Mouse (Mus musculus): ENCODE results near the gene Olfr71.

The Olfr71 gene

DNA sequence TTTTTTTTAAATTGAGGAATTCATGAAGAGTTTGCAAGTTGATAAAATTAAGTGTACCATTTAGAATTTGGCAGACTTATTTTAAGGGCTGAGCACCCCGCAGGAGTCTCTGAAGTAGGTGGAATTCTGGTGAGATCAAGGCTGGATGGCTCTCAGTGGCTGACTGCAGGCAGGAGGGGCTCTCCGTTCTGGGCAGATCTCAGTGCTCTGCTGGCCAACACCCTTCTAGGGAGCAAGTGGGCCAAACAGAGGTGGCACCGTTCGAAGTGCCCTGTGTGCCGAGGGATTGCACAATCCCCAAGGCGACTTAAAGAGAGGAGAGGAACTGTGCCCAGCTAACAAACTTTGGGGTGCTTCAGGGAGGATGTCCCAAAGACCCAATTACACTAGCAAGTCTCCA, at the start of gene Olfr71:
Gene Olfr71, minus strand, starts transcription at position 387 of the 400 bp plus-strand sequence.
- no peak for DNase-seq (ENCODE audit: low spot score)

DNA sequence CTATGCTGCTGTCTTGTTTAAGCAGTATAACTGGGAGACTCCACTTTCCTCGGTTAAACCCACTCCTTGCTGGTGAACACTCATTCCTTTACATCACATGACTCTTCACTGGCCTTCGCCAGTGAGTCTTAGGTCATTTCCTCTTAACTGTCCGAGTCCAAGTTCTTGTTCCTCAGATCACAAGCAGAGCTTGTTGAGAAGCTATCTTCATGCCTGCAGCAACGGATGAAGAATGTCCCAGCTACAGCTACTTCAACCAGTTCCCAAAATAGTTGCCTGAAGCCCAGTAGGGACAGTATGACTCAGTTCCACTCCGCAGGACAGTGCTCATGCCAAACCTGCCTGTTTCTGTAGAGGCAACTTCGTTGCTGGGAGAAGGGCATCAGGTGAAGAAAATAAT, 47.2 kb upstream of the Olfr71 start:
- DNase-seq (ENCODE audit: low spot score) = no peak

DNA sequence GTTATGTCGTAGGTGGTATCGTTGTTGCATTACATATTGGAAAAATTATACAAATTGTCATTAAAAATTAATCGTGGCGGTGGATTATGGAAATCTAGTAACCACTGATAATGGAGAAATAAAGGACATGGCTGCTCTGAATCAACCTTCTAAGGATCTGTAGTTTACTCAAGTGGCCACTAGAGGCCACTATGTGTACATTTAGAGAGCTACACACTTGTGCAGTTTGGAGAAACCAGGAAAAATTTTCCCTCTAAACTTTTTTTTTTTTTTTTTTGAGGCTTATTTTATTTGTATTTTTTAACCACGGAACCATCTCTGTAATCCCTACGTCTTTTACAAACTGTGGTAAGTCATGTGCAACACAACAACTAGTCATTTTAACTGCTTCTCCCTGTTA, 35.1 kb upstream of the Olfr71 start:
- DNase-seq (ENCODE audit: low spot score) = peak; percentile 80

DNA sequence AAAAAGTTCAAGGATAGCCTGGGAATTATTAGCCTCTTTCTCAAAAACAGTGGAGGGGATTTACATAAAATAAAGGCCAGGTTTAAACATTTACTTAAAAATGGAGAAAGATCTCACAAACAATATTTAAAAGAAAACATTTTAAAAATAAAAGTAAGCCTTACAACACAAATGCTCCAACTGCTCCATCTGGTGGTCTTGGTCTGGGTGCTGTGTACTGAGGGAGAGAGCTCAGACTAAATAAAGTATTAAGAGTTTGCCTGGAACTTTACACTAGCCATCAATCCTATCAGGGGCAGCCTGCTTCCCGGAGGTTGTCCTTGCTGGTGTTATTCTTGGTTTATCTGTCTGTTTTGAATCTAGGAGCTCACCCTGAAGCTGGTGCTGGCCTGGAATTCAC, 33.0 kb upstream of the Olfr71 start:
- no peak for DNase-seq (ENCODE audit: low spot score)

DNA sequence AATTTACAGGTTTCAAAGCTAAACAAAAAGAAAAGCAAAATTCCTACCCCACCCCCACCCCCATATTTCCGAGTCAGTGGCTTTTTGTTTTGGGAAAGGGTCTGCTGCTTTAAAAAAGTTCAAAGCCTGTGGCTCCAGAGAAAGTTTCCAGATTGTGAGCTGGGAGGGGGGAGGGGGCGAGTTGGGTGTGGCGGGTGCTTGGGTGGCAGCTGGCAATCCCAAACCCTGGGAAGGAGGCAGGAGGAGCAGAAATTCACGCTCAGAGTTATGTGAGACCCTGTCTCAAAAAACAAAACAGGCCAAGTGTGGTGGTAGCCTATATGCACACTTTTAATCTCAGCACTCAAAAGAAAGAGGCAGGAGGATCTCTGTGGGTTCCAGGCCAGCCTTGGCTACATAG, 32.6 kb upstream of the Olfr71 start:
- DNase-seq (ENCODE audit: low spot score) = no peak

DNA sequence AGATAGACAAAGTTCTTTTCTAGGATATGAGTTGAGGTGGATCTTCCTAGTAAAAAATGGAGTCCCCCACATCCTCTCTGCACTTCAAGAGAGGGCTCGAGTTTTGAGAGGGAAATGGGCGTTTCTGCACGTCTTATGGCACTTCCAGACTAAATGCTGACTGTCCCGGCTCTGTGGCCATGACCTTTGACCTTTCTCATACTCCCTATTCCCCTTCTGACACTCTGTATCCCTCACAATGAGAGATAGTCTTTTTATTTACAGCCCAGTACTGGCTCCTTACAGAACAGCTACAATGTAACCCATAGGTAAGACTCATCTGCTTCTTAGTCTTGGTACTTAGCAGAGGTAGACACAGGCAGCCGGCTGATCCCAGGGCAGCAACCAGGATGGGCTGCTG, 31.5 kb upstream of the Olfr71 start:
- DNase-seq (ENCODE audit: low spot score) = no peak

DNA sequence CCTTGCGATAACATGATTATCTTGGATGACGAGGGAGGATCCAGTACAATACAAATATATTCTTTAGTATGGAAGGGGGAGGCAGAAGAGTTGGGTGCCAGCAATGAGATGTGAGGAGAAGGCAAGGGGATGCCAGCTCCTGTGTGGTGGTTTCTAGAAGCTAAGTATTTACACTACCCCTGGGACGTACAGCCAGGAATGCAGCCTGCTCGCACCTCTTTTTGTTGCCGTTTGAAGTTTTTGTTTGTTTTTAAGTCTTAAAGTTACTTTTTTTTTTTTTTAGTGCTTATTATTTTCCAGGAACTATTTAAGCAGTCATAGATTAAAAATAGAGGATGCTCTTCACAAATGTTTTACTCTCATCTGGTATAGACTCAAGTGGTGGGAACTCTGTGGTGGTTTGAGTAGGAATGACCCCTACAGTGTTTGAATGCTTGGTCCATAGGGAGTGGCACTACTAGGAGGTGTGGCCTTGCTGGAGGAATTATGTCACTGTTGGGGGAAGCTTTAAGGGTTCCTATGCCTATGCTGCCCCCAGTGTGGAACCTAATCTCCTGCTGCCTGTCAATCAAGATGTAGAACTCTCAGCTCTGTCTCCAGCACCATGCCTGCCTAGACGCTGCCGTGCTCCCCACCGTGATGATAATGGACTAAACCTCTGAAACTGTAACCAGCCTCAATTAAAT, 29.1 kb upstream of the Olfr71 start:
- no peak for DNase-seq (ENCODE audit: low spot score)

DNA sequence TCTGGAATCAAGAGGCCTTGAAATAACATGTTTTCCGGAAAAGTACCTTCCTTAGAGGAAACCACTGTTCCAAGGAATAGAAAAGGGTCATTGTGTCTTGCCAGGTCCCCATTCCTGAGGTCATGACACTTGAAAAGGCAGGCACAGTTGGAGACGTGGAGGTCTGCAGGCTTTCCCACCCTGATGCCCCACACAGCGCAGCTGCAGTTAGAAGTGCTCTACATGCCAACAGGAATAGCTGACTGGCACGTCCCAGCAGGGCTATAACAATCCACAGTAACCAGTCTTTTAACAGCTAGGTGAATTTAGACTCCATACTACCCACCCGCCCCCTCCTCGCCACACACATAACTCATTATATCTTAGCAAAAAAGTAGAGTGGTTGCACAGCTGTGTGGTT, 27.1 kb upstream of the Olfr71 start:
- DNase-seq (ENCODE audit: low spot score) = no peak

DNA sequence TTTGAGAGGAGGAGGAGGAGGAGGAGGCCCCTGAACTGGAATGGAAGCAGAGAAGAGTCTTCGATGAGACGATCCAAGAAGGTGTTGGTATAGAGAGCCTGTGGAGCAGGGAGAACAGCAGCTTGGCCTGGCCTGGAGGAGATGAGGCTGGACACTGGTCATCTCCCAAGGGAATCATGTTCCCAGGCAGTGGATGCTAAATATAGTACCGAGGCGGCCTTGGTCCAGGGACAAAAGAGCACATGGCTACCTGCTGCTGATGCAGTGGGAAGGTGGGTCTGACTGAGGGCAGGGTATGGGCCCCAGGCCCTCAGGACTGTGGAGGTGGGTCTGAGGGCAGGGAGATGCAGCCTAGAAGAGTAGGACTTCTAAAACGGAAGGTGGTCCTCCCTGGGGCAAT, 23.1 kb upstream of the Olfr71 start:
- DNase-seq (ENCODE audit: low spot score) = no peak

DNA sequence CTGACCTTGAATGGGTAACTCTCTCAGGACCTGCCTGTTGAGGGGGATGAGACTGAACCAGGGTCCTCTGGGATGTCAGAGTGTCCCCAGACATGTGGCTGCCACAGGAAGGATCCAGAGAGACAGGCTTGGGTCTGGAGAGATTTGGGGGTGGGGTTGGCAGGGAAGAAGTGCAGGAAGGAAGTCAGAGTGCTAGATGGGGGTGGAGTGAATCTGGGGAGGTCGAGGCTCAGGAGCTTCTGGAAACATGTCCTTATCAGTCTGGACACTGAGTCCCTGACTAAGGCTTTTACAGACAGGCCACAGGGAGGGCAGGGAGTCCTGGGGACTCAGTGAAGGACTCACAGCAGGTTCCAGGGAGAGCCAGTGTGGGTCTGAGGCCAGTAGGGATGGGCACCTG, 22.1 kb upstream of the Olfr71 start:
- DNase-seq (ENCODE audit: low spot score) = no peak

DNA sequence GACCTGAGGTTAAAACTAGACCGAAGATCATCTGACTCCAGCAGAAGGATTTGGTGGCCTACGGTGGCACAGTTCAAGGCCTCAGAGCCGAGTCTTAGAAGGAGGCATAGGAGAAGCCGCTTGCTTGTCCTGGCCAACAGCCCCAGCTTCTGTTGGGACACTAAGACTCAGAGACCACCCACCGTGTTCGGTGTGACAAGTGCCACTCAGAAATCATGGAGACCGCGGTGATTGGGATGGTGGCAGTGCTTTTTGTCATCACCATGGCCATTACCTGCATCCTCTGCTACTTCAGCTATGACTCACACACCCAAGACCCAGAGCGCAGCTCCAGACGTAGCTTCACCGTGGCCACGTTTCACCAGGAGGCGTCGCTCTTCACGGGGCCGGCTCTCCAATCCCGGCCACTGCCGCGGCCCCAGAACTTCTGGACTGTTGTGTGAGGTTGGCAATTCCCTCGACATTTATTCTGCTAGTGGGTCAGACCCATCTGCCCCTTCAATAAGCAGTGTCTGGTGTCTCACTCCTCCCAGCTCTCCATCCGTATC, 20.8 kb upstream of the Olfr71 start:
- no peak for DNase-seq (ENCODE audit: low spot score)

DNA sequence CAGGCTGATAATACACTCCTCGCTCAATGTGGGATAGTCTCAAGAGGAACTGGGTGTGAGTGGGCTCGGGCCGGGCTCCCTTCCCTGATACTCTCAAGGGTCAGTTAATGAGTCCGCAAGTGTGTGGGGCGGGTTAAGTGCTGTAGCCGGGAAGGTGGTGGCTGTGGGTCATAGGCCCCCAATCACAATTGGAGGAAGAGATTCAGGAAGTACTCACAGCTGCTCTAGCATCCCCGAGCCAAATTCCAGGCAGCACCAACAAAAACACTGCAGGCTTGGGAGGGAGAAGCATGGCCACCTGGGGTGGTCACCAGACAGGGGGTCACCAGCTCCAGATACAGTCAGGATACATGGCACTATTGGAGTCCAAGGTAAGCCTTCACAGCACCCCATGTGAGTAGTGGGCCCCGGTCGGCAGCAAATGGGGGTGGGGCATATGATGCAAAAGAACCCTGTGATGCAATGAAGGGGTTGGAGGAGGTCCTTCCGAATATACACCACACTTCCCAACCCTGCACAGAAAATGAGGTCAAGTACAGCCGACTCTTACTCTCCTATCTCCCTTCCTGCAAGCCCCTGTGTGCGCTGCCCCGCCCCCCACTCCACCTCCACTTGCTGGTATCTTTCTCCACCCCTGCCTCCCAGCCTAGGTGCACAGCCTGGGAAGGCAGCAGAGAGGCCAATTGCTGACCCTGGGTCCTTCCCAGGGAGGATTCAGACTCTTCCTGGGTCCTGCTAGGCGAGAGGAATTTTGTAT, 19.9 kb upstream of the Olfr71 start, which contains the start of gene Spaar:
Gene Spaar, plus strand, starts transcription at position 241 of the 757 bp plus-strand sequence.
- DNase-seq (ENCODE audit: low spot score) = no peak

DNA sequence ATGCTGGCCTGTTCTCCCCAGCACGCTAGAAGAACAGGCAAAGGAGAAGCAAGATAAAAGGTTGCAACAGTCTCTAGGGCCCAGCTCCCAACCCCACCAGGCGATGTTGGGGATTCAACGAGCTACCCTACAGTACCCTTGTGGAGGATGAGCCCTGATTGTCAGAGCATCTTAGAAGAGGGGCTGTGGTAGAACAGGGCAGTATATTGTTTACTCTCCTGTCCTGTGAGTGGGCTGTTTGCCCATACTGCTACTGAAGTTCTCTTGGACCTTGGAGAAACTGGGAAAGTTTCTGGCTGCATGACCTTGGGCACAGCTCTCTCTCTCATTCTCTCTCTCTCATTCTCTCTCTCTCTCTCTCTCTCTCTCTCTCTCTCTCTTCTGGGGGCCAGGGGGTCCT, 19.1 kb upstream of the Olfr71 start:
- no peak for DNase-seq (ENCODE audit: low spot score)

DNA sequence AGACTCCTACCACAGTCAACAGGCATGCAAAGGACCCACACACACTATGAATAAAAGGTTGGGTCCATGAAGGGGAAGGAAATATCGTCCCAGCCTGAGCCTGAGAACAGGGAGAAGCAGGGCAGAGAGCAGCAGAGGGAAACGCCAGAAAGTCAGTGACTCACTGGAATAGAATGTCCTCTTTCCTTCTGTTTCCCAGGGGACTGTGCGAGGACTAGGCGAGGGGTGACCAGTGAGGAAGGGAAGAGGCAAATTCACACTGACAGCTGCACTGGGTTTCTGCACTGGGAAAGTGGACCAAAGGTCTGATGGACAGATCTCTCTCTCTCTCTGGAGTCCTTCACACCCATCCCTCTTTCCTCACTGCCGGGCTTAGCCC, 18.5 kb upstream of the Olfr71 start:
- DNase-seq (ENCODE audit: low spot score) = no peak

DNA sequence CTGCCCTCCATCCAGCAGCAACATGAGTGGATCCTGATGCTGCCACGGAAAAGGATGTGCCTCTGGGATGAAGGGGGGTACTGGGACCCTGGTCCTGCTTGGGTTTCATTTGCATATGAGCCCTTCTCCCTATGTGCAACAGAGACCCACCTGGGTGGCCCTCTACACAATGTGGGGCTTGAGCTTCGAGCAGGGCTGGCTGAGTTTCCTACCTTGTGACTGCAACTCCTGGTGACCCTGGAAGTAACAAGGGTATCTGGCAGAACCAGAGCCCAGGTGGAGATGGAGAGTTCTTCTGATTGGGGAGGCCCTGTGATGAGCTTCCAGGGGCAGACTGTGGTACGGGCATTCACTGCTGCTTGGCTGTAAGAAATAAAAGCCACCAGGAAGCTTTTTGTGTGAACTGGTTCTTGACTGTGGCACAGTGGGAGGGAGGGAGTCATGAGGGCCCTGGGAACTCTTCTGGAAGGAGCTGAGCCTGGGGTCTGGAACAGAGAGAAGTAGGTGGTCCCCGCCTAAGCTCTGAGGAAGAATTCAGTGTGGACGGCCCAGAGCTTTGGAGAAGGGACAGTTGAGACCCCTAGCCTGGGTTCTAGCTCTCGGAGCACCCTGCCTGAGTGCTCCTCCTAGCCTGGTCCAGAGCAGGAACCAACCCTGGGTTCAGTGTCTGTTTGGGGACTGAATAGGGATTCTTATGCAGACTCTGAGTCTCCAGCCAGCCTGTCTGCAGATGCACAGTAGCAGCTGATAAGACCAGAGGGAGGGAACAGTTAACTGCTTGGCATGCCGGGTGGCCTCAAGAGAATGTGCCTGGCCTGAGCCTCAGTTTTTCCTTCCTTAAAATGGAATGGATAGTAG, 17.9 kb upstream of the Olfr71 start:
- DNase-seq (ENCODE audit: low spot score) = no peak

DNA sequence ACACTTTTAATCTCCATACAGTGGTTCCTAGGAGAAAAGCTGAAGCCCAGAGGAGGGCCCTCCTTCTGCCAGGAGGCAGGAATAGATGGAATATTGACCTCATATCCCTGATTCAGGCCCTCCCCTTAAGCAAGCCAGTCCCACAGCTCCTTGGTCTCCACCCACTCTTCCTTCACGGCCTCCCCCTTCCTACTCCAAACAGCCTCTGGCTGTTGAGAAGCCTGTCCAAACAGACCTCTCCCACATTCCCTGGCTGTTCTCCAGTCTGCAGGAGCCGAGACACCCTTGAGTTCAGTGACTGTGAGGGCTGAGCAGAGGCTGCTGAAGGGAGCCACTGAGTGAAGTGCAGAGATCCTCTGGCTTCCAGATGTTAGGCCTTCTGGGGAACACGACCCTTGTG, 16.9 kb upstream of the Olfr71 start, which contains the start of gene Hrct1:
Gene Hrct1, plus strand, starts transcription at position 194 of the 400 bp plus-strand sequence.
- no peak for DNase-seq (ENCODE audit: low spot score)

DNA sequence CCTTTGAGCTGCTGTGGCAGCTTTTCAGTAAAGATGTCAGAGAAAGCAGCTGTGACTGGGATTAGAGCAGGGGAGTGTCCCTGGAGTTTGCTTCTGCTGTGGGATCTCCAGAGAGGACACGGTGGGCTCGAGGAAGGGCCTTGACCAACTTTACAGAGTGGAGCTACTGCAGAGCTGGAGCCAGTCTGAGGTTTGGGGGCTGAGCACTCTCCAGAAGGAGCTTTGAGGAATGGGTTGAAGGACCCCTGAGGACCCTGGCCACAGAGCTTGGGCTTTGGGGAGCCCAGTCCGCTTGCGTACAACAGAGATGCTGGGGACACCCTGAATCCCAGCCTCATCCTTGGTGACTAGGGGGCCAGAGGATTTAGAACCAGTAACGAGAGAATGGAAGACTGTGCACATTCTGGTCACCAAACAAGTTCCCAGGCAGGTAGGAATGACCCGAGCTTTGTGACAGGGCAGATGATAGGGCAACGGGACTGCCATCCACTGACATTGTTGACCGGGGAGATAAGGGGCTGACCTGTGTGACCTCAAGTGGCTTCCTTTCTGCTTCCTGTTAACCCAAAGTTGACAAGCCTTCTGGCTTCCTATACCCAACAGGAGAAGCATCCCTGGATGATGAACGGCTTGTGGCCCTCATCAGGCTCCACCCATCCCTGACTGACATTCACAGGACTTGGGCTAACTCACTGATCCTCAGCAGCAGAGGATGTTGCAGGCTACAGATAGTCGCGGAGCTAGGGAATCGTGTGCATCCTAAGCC, 16.4 kb upstream of the Olfr71 start:
- no peak for DNase-seq (ENCODE audit: low spot score)

DNA sequence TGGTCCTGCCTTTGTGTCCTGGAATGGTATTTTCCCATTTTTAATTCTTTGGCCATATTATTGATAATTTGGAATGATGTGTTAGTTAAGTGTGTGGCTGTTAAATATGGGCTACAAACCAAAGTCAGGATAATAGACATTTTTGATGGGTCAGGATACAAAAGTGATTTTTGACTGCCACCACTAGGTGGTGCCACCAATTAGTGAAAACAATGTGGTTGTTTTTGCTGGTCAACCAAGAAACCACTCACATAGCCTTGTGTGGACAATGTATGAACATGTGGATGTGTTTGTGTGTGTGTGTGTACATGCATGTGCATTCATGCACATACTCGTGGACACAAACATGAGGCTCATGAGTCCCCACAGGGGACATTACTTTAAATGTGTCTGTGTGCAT, 14.7 kb upstream of the Olfr71 start:
- peak; percentile 77 for DNase-seq (ENCODE audit: low spot score)

DNA sequence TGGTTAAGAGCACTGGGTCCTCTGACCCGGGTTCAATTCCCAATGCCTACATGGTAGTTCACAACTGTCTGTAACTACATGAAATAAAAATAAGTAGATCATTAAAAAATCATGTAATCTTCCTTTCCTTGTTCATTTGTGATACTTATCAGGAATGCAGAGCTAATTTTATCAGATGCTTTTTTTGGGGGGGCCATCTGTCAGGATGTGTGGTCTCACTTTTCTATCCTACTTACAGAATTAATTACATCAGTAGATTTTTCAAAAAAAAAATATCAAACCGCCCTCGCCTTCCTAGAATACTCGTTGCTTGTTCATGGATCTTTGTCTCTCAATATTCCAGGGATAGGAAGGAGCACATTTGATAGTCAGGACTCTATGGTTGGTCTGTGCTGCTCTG, 12.1 kb upstream of the Olfr71 start:
- DNase-seq (ENCODE audit: low spot score) = no peak

DNA sequence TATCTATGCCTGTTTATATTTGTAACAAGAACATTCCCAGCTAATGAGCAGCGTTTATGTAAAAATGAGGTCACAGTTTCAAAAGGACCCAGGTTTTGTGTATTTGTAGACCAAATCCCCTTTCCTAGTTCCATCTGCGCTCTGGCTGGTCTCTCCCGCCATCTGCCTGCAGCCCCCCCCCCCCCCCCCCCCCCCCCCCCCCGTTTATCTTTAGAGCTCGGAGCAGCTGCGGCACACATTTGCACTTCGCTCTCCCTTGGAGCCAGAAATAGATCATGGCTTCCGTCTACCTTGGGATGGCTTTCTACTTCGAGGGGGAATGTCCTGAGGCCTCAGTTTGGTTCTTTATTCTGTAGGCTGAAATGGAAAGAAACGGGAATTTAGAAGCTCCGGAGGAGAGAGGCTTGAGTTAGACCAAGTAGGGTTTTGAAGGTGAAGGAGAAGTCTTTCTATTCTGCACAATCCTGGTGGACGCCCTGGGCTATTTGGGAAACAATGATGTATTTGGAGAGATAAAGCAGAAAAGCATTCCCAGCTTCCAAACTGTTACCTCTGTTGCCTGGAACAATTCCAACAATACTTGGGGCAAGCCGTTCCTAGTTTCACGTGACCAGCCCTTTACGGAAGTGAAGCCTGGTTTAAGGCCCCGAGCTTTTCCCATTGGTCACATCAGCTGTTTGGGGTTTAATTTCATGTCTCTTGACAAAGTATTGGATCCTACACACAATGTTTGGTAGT, 10.6 kb upstream of the Olfr71 start:
- no peak for DNase-seq (ENCODE audit: low spot score)

DNA sequence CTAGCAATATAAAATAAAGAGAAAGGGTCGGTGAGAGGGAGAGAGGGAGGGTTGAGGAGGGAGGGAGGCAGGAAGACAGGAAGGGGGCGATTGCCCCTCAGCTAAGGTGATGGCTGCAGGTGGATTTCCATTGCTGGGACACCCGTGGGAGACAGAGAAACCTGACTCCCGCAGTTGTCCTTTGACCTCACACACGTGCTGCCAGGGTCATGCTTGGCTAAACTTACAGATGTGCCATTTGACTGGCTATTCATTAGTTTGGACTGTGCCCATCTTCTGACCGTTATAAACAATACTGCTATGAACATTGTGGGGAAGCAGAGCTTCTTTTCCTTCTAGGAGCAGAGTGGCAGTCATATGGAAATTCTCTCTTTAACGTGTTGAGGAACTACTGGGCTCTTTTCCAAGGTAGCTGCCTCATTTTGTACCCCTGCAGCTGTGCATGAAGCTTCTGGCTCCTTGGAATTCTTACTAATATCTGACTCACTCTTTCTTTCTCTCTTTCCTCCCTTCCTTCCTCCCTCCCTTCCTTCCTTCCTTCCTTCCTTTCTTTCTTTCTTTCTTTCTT, 3.7 kb upstream of the Olfr71 start:
- no peak for DNase-seq (ENCODE audit: low spot score)

Data from embryo, embryonic 10.5 days (tissue).